Mouse (Mus musculus): ENCODE measurements around the gene Dgkq. TPM values are rescaled to one million over a fixed set of nuclear protein-coding genes. Genes with fewer than 3 reads are reported as not detected.
A peak's percentile ranks its signal among the peaks of the same experiment; 100 is the strongest.

Dgkq gene
- polyA plus RNA-seq, 1 experiment from 2014 or later: 17.4 TPM

GRCm38 (mm10) chr5:108689091-108689490, 19.6 kb upstream of the Dgkq start:
- 69% methylated on average over 5 of the region's 5 CpGs for WGBS
- H3K27me3 ChIP-seq: no peaks in the 10 kb centered on the region
- H3K9ac ChIP-seq: no peak overlapping the region
- no peak overlapping the region for H3K4me3 ChIP-seq (replicated peaks)
- H3K4me1 ChIP-seq: peaks cover 19% of the 10 kb centered on the region
- ATAC-seq (ENCODE audit: insufficient number of reproducible peaks, low FRiP score, low TSS enrichment, low read depth): no peak
- H3K36me3 ChIP-seq: no peaks in the 10 kb centered on the region
- no peaks in the 10 kb centered on the region for H3K9me3 ChIP-seq (replicated peaks)
- no peak overlapping the region for H3K27ac ChIP-seq (replicated peaks)
- no peak overlapping the region for H3K4me2 ChIP-seq (replicated peaks)

- H3K9me3 ChIP-seq (replicated peaks): no peaks in the 10 kb centered on the region
- 90% methylated on average over 6 of the region's 6 CpGs for WGBS
- H3K4me1 ChIP-seq: peaks cover 16% of the 10 kb centered on the region
- H3K27me3 ChIP-seq: no peaks in the 10 kb centered on the region
- no peak overlapping the region for H3K4me2 ChIP-seq (replicated peaks)
- no peak overlapping the region for H3K27ac ChIP-seq (replicated peaks)
- H3K4me3 ChIP-seq (replicated peaks): no peak overlapping the region
- no peaks in the 10 kb centered on the region for H3K36me3 ChIP-seq
- ATAC-seq (ENCODE audit: insufficient number of reproducible peaks, low FRiP score, low TSS enrichment, low read depth): no peak
- H3K9ac ChIP-seq: no peak overlapping the region
These were observed 11.4 kb upstream of the Dgkq start for GRCm38 (mm10) chr5:108680871-108681270.

- Histone ChIP-seq H3K4me1 (peaks cover 16% of the 10 kb centered on the region), H3K9me3 (replicated peaks) (no peaks in the 10 kb centered on the region), H3K9ac (no peak overlapping the region), H3K27ac (replicated peaks) (no peak overlapping the region), H3K4me2 (replicated peaks) (no peak overlapping the region), H3K4me3 (replicated peaks) (no peak overlapping the region), H3K27me3 (no peaks in the 10 kb centered on the region), H3K36me3 (no peaks in the 10 kb centered on the region)
- ATAC-seq (ENCODE audit: insufficient number of reproducible peaks, low FRiP score, low TSS enrichment, low read depth): no peak
- 42% methylated on average over 3 of the region's 3 CpGs for WGBS
These were observed 10.4 kb upstream of the Dgkq start for GRCm38 (mm10) chr5:108679909-108680308.

- no peaks in the 10 kb centered on the region for H3K9me3 ChIP-seq (replicated peaks)
- WGBS: 87% methylated on average over 6 of the region's 6 CpGs
- peaks cover 16% of the 10 kb centered on the region for H3K4me1 ChIP-seq
- H3K4me3 ChIP-seq (replicated peaks): no peak overlapping the region
- ATAC-seq (ENCODE audit: insufficient number of reproducible peaks, low FRiP score, low TSS enrichment, low read depth): no peak
- H3K4me2 ChIP-seq (replicated peaks): no peak overlapping the region
- no peaks in the 10 kb centered on the region for H3K27me3 ChIP-seq
- H3K36me3 ChIP-seq: no peaks in the 10 kb centered on the region
- no peak overlapping the region for H3K27ac ChIP-seq (replicated peaks)
- H3K9ac ChIP-seq: no peak overlapping the region
These were observed 8.9 kb upstream of the Dgkq start for GRCm38 (mm10) chr5:108678296-108678854.

GRCm38 (mm10) chr5:108677605-108678295, 8.3 kb upstream of the Dgkq start:
- ATAC-seq (ENCODE audit: insufficient number of reproducible peaks, low FRiP score, low TSS enrichment, low read depth): peak; percentile 83
- peak overlapping the region; percentile 84 for H3K27ac ChIP-seq (replicated peaks)
- H3K27me3 ChIP-seq: no peaks in the 10 kb centered on the region
- peak overlapping the region; percentile 36 for H3K4me3 ChIP-seq (replicated peaks)
- peaks cover 16% of the 10 kb centered on the region for H3K4me1 ChIP-seq
- no peaks in the 10 kb centered on the region for H3K9me3 ChIP-seq (replicated peaks)
- H3K4me2 ChIP-seq (replicated peaks): peak overlapping the region; percentile 60
- peak overlapping the region; percentile 26 for H3K9ac ChIP-seq
- 3% methylated on average over 25 of the region's 25 CpGs for WGBS
- H3K36me3 ChIP-seq: peaks cover 2% of the 10 kb centered on the region; the same call in 1 of the 2 replicates

- peak; percentile 31; the same call in 1 of the 2 replicates for ATAC-seq (ENCODE audit: insufficient number of reproducible peaks, low FRiP score, low TSS enrichment, low read depth)
- Histone ChIP-seq H3K27me3 (no peaks in the 10 kb centered on the region), H3K36me3 (peaks cover 11% of the 10 kb centered on the region), H3K9me3 (replicated peaks) (no peaks in the 10 kb centered on the region), H3K4me2 (replicated peaks) (peak overlapping the region; percentile 60), H3K4me3 (replicated peaks) (peak overlapping the region; percentile 36), H3K4me1 (peaks cover 16% of the 10 kb centered on the region), H3K9ac (peak overlapping the region; percentile 26; the same call in 1 of the 2 replicates), H3K27ac (replicated peaks) (peak overlapping the region; percentile 84)
- 9% methylated on average over 5 of the region's 5 CpGs for WGBS
These were observed 7.5 kb upstream of the Dgkq start for GRCm38 (mm10) chr5:108676772-108677498.

GRCm38 (mm10) chr5:108675251-108675816, 5.9 kb upstream of the Dgkq start, which contains the start of gene Slc26a1:
Gene Slc26a1 (minus strand): TSS chr5:108675569.
- WGBS: 71% methylated on average over 9 of the region's 9 CpGs
- Histone ChIP-seq H3K27me3 (no peaks in the 10 kb centered on the region), H3K9ac (no peak within 1 kb of the TSS), H3K4me2 (replicated peaks) (no peak within 1 kb of the TSS), H3K4me3 (replicated peaks) (no peak within 1 kb of the TSS), H3K4me1 (peaks cover 16% of the 10 kb centered on the region), H3K36me3 (peaks cover 17% of the 10 kb centered on the region), H3K9me3 (replicated peaks) (no peaks in the 10 kb centered on the region), H3K27ac (replicated peaks) (0 out of 2 replicates have a peak within 1 kb of the TSS, but pooled peaks have one; percentile 17)
- ATAC-seq (ENCODE audit: insufficient number of reproducible peaks, low FRiP score, low TSS enrichment, low read depth): no peak

GRCm38 (mm10) chr5:108674624-108675023, 5.2 kb upstream of the Dgkq start:
- 88% methylated on average over 2 of the region's 2 CpGs for WGBS
- H3K4me3 ChIP-seq (replicated peaks): no peak overlapping the region
- H3K4me1 ChIP-seq: peaks cover 23% of the 10 kb centered on the region
- H3K9me3 ChIP-seq (replicated peaks): no peaks in the 10 kb centered on the region
- H3K9ac ChIP-seq: no peak overlapping the region
- no peaks in the 10 kb centered on the region for H3K27me3 ChIP-seq
- no peak overlapping the region for H3K27ac ChIP-seq (replicated peaks)
- H3K36me3 ChIP-seq: peaks cover 17% of the 10 kb centered on the region
- H3K4me2 ChIP-seq (replicated peaks): no peak overlapping the region
- no peak for ATAC-seq (ENCODE audit: insufficient number of reproducible peaks, low FRiP score, low TSS enrichment, low read depth)

- no peaks in the 10 kb centered on the region for H3K9me3 ChIP-seq (replicated peaks)
- no peak overlapping the region for H3K4me3 ChIP-seq (replicated peaks)
- no peak overlapping the region for H3K9ac ChIP-seq
- H3K4me2 ChIP-seq (replicated peaks): no peak overlapping the region
- H3K36me3 ChIP-seq: peaks cover 17% of the 10 kb centered on the region
- no peak for ATAC-seq (ENCODE audit: insufficient number of reproducible peaks, low FRiP score, low TSS enrichment, low read depth)
- no peak overlapping the region for H3K27ac ChIP-seq (replicated peaks)
- WGBS: 93% methylated on average over 12 of the region's 12 CpGs
- no peaks in the 10 kb centered on the region for H3K27me3 ChIP-seq
- peaks cover 20% of the 10 kb centered on the region for H3K4me1 ChIP-seq
These were observed 2.3 kb upstream of the Dgkq start for GRCm38 (mm10) chr5:108671757-108672156.

GRCm38 (mm10) chr5:108670785-108671184, 1.3 kb upstream of the Dgkq start:
- Histone ChIP-seq H3K4me3 (replicated peaks) (no peak overlapping the region), H3K4me1 (peaks cover 16% of the 10 kb centered on the region)

GRCm38 (mm10) chr5:108669986-108670385, 514 bp upstream of the Dgkq start:
- H3K4me1 ChIP-seq: peaks cover 16% of the 10 kb centered on the region
- no peak for ATAC-seq (ENCODE audit: insufficient number of reproducible peaks, low FRiP score, low TSS enrichment, low read depth)
- H3K27ac ChIP-seq (replicated peaks): peak overlapping the region; percentile 94; the same call in 1 of the 2 replicates
- H3K4me2 ChIP-seq (replicated peaks): peak overlapping the region; percentile 62
- no peaks in the 10 kb centered on the region for H3K9me3 ChIP-seq (replicated peaks)
- peak overlapping the region; percentile 70; the same call in 1 of the 2 replicates for H3K9ac ChIP-seq
- WGBS: 75% methylated on average over 9 of the region's 9 CpGs
- peaks cover 17% of the 10 kb centered on the region for H3K36me3 ChIP-seq
- peak overlapping the region; percentile 57 for H3K4me3 ChIP-seq (replicated peaks)
- H3K27me3 ChIP-seq: no peaks in the 10 kb centered on the region

More at GRCm38 (mm10) chr5:108670785-108671184, 1.3 kb upstream of the Dgkq start:
- ATAC-seq (ENCODE audit: insufficient number of reproducible peaks, low FRiP score, low TSS enrichment, low read depth): no peak
- no peak overlapping the region for H3K9ac ChIP-seq
- peaks cover 17% of the 10 kb centered on the region for H3K36me3 ChIP-seq
- H3K27ac ChIP-seq (replicated peaks): no peak overlapping the region
- H3K27me3 ChIP-seq: no peaks in the 10 kb centered on the region
- H3K4me2 ChIP-seq (replicated peaks): no peak overlapping the region
- H3K9me3 ChIP-seq (replicated peaks): no peaks in the 10 kb centered on the region

Measured in embryonic facial prominence, embryonic 15.5 days (tissue).